Mouse (Mus musculus) skeletal muscle tissue, adult 2 months (tissue): ENCODE measurements around the gene E030030I06Rik.
"Not testable (repeated sequence)": the region's sequence is repeated elsewhere in the genome, so short reads cannot be mapped to it uniquely, and the experiment has no call there.

Source experiments
- DNase-seq: peaks from one replicate; pipeline ENCODE4 v3.0.0-alpha.2; 2012; ENCODE audit warnings: low read depth, low spot score

E030030I06Rik gene

GRCm38 (mm10) chr10:22151863-22152640 lies 3.0 kb upstream of the E030030I06Rik start:
- not testable (repeated sequence) for DNase-seq

GRCm38 (mm10) chr10:22151056-22151862 lies 2.2 kb upstream of the E030030I06Rik start:
- not testable (repeated sequence) for DNase-seq

GRCm38 (mm10) chr10:22150593-22150992 lies 1.5 kb upstream of the E030030I06Rik start:
- DNase-seq = no peak

- no peak for DNase-seq
Measured at GRCm38 (mm10) chr10:22149691-22150465, 808 bp upstream of the E030030I06Rik start.

GRCm38 (mm10) chr10:22148441-22149072 lies 513 bp downstream of the E030030I06Rik start:
- peak; percentile 27 for DNase-seq

- no peak for DNase-seq
Measured at GRCm38 (mm10) chr10:22142926-22143325, 6.1 kb downstream of the E030030I06Rik start.

GRCm38 (mm10) chr10:22142194-22142593 lies 6.9 kb downstream of the E030030I06Rik start:
- peak; percentile 74 for DNase-seq

GRCm38 (mm10) chr10:22140665-22141280 lies 8.3 kb downstream of the E030030I06Rik start:
- peak; percentile 19 for DNase-seq

GRCm38 (mm10) chr10:22074531-22074930 lies 74.5 kb downstream of the E030030I06Rik start:
- no peak for DNase-seq

GRCm38 (mm10) chr10:22072739-22073138 lies 76.3 kb downstream of the E030030I06Rik start:
- no peak for DNase-seq

GRCm38 (mm10) chr10:22070576-22070975 lies 78.5 kb downstream of the E030030I06Rik start:
- DNase-seq = no peak

GRCm38 (mm10) chr10:22070168-22070567 lies 78.9 kb downstream of the E030030I06Rik start:
- no peak for DNase-seq

- DNase-seq = not testable (repeated sequence)
Measured at GRCm38 (mm10) chr10:22067979-22068378, 81.1 kb downstream of the E030030I06Rik start, which contains the start of gene 4930444G20Rik. Gene 4930444G20Rik (minus strand): TSS chr10:22068079.
